Mouse (Mus musculus): ENCODE measurements around the gene Myo3b. TPM values are rescaled to one million over a fixed set of nuclear protein-coding genes. Genes with fewer than 3 reads are reported as not detected.

Gene Myo3b
- polyA plus RNA-seq, 1 experiment from 2014 or later = 0.62 TPM

GRCm38 (mm10) chr2:70444141-70444540 lies 405.2 kb downstream of the Myo3b start:
- DNase-seq (ENCODE audit: low spot score) = no peak

GRCm38 (mm10) chr2:70456205-70456604 lies 417.3 kb downstream of the Myo3b start:
- DNase-seq (ENCODE audit: low spot score) = no peak

GRCm38 (mm10) chr2:70463606-70464005 lies 424.7 kb downstream of the Myo3b start:
- DNase-seq (ENCODE audit: low spot score) = no peak

- DNase-seq (ENCODE audit: low spot score) = no peak
Observed at GRCm38 (mm10) chr2:70471136-70471535, 432.2 kb downstream of the Myo3b start.

- no peak for DNase-seq (ENCODE audit: low spot score)
Observed at GRCm38 (mm10) chr2:70471861-70472620, 433.1 kb downstream of the Myo3b start.

Other genes with a start within 250 kb of the Myo3b start
- gene Ccdc173, start 249.6 kb upstream of the Myo3b start, polyA plus RNA-seq (2015; fragmentation: Nextera tagmentation; extraction: Ambion mirVana) = 2.0 TPM in 2 replicates
- 36.2 and 38.6 TPM in 2 replicates for gene Phospho2, start 249.5 kb upstream of the Myo3b start, polyA plus RNA-seq (2015; fragmentation: Nextera tagmentation; extraction: Ambion mirVana)
- gene Klhl23, start 217.2 kb upstream of the Myo3b start, polyA plus RNA-seq (2015; fragmentation: Nextera tagmentation; extraction: Ambion mirVana) = 7.4 and 11.0 TPM in 2 replicates
- gene Ssb, start 177.6 kb upstream of the Myo3b start, polyA plus RNA-seq (2015; fragmentation: Nextera tagmentation; extraction: Ambion mirVana) = 317 and 344 TPM in 2 replicates
- 45.1 and 46.9 TPM in 2 replicates for gene Mettl5, start 153.5 kb upstream of the Myo3b start, polyA plus RNA-seq (2015; fragmentation: Nextera tagmentation; extraction: Ambion mirVana)
- gene Ubr3, start 141.9 kb upstream of the Myo3b start, polyA plus RNA-seq (2015; fragmentation: Nextera tagmentation; extraction: Ambion mirVana) = 9.0 and 11.0 TPM in 2 replicates